Mouse (Mus musculus): ENCODE results near the gene Fam3b. TPM values are rescaled to one million over a fixed set of nuclear protein-coding genes. Genes with fewer than 3 reads are reported as not detected.

The Fam3b gene
- 2.4 TPM in 1 of 2 replicates, not detected in the other for polyA plus RNA-seq (2011; ENCODE audit: insufficient read depth, insufficient read length, low replicate concordance, missing spikeins)

DNA sequence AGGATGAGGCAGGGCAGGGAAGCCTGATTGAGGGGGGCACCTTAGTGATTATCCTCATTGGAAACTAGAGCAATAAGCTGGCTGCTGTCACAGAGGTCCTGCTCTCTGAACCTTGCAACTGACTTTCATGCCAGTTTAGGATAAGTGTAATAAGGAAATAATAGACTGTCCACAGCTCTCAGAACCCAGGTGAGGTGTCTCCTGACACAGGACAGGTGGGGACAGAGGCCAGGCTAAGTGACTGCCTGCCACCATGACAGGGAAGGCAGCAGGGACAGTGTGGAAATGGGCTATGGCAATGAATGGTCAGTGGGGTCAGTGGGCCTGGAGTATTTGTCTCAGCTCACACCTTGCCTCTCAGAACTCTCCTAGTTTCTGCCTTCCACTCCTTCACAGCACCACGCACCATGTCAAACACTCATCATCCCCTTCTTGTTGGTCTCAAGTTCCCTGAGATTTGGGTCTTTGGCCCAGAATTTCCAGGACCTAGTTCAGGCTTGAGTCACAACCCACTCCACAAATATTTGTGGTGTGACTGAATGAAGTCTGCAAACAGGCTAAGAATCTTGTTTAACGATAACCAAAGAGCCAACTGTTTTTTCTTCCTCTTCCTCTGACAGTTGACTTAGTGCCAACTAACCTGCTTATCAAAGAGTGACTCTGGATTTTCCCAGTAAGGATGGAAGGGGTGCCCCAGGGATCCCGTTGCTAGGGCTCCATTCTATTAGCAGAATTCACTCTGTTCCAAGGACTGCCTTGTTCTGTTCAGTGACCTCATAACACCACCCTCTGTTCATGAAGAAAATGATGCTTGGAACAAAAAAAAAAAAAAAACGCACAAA lies at the start of gene Fam3b:
Fam3b (minus strand) TSS at position 718 of the 842 bp plus-strand sequence.
- TF ChIP-seq CTCF (IDR thresholded peaks at IDR 0.05; ENCODE audit: control insufficient read depth, insufficient read depth, low read length) = no peak
- no peak for TF ChIP-seq POLR2A (IDR thresholded peaks at IDR 0.05; ENCODE audit: borderline replicate concordance, control insufficient read depth, low read depth, low read length)
- Histone ChIP-seq H3K4me1 (ENCODE audit: control insufficient read depth, insufficient read depth, low read length) (no peaks in the 10 kb centered on the region), H3K27ac (ENCODE audit: control insufficient read depth, insufficient read depth, low read depth, low read length, poor library complexity) (no peak within 1 kb of the TSS), H3K4me3 (replicated peaks; ENCODE audit: control insufficient read depth, low read depth, low read length) (no peak within 1 kb of the TSS)
- WGBS = 51% methylated on average over 4 of the region's 4 CpGs

DNA sequence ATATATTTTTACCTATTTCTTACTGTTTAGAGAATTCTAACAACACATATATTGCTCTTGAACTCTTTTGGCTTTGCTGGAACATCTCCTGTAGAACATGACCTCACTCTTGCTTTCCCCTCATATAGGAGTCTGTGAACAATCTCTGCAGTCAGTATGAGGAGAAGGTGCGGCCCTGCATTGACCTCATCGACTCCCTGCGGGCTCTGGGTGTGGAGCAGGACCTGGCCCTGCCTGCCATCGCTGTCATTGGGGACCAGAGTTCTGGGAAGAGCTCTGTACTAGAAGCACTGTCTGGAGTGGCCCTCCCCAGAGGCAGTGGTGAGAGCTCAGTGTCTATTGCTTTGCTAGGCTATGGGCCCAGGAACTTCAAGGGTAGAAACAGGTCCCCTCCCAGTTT lies 29.7 kb upstream of the Fam3b start:
- WGBS = 84% methylated on average over 4 of the region's 4 CpGs
- TF ChIP-seq POLR2A (IDR thresholded peaks at IDR 0.05; ENCODE audit: borderline replicate concordance, control insufficient read depth, low read depth, low read length) (no peak), CTCF (IDR thresholded peaks at IDR 0.05; ENCODE audit: control insufficient read depth, insufficient read depth, low read length) (no peak)
- Histone ChIP-seq H3K4me1 (ENCODE audit: control insufficient read depth, insufficient read depth, low read length) (no peaks in the 10 kb centered on the region), H3K4me3 (replicated peaks; ENCODE audit: control insufficient read depth, low read depth, low read length) (no peak overlapping the region), H3K27ac (ENCODE audit: control insufficient read depth, insufficient read depth, low read depth, low read length, poor library complexity) (no peak overlapping the region)

DNA sequence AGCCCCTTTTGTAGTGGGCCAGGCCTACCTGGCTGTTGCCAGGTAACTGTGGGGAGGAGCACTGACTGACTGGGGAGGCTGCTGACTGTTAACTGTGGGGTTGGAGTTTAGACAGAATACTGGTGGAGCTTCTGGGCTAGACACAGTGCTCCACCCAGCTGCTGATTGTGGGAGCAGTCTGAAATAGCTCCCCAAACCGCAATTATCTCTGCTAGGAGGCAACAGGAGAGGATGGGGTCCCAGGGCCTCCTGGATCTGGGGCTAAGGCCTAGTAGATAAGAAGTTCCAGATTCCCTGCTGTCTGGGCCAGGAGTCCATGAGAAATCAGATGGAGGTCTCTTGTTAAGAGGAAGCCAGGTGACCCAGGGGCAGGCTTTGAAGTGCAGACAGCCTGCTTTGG lies 22.2 kb upstream of the Fam3b start:
- Histone ChIP-seq H3K27ac (ENCODE audit: control insufficient read depth, insufficient read depth, low read depth, low read length, poor library complexity) (no peak overlapping the region), H3K4me3 (replicated peaks; ENCODE audit: control insufficient read depth, low read depth, low read length) (no peak overlapping the region), H3K4me1 (ENCODE audit: control insufficient read depth, insufficient read depth, low read length) (peaks cover 2% of the 10 kb centered on the region; the same call in 1 of the 2 replicates)
- TF ChIP-seq POLR2A (IDR thresholded peaks at IDR 0.05; ENCODE audit: borderline replicate concordance, control insufficient read depth, low read depth, low read length) (no peak), CTCF (IDR thresholded peaks at IDR 0.05; ENCODE audit: control insufficient read depth, insufficient read depth, low read length) (no peak)
- 28% methylated on average over 1 of the region's 1 CpGs for WGBS

GRCm38 (mm10) chr16:97535808-97536413 lies 21.3 kb upstream of the Fam3b start:
- 3% methylated on average over 3 of the region's 3 CpGs for WGBS
- TF ChIP-seq POLR2A (IDR thresholded peaks at IDR 0.05; ENCODE audit: borderline replicate concordance, control insufficient read depth, low read depth, low read length) = no peak
- no peak for TF ChIP-seq CTCF (IDR thresholded peaks at IDR 0.05; ENCODE audit: control insufficient read depth, insufficient read depth, low read length)
- H3K27ac ChIP-seq (ENCODE audit: control insufficient read depth, insufficient read depth, low read depth, low read length, poor library complexity) = peak overlapping the region; percentile 61
- peaks cover 2% of the 10 kb centered on the region; the same call in 1 of the 2 replicates for H3K4me1 ChIP-seq (ENCODE audit: control insufficient read depth, insufficient read depth, low read length)
- peak overlapping the region; percentile 62 for H3K4me3 ChIP-seq (replicated peaks; ENCODE audit: control insufficient read depth, low read depth, low read length)

- Histone ChIP-seq H3K27ac (ENCODE audit: control insufficient read depth, insufficient read depth, low read depth, low read length, poor library complexity) (peak overlapping the region; percentile 61), H3K4me1 (ENCODE audit: control insufficient read depth, insufficient read depth, low read length) (peaks cover 2% of the 10 kb centered on the region; the same call in 1 of the 2 replicates), H3K4me3 (replicated peaks; ENCODE audit: control insufficient read depth, low read depth, low read length) (peak overlapping the region; percentile 51)
- TF ChIP-seq CTCF (IDR thresholded peaks at IDR 0.05; ENCODE audit: control insufficient read depth, insufficient read depth, low read length) = no peak
- no peak for TF ChIP-seq POLR2A (IDR thresholded peaks at IDR 0.05; ENCODE audit: borderline replicate concordance, control insufficient read depth, low read depth, low read length)
- 16% methylated on average over 5 of the region's 5 CpGs for WGBS
Observed at GRCm38 (mm10) chr16:97534876-97535461, 20.4 kb upstream of the Fam3b start.

- Histone ChIP-seq H3K27ac (ENCODE audit: control insufficient read depth, insufficient read depth, low read depth, low read length, poor library complexity) (0 out of 2 replicates have a peak overlapping the region, but pooled peaks have one; percentile 2), H3K4me1 (ENCODE audit: control insufficient read depth, insufficient read depth, low read length) (peaks cover 2% of the 10 kb centered on the region; the same call in 1 of the 2 replicates), H3K4me3 (replicated peaks; ENCODE audit: control insufficient read depth, low read depth, low read length) (no peak overlapping the region)
- WGBS = 10% methylated on average over 1 of the region's 1 CpGs
- TF ChIP-seq POLR2A (IDR thresholded peaks at IDR 0.05; ENCODE audit: borderline replicate concordance, control insufficient read depth, low read depth, low read length) (no peak), CTCF (IDR thresholded peaks at IDR 0.05; ENCODE audit: control insufficient read depth, insufficient read depth, low read length) (no peak)
Observed at GRCm38 (mm10) chr16:97534448-97534847, 19.8 kb upstream of the Fam3b start.

DNA sequence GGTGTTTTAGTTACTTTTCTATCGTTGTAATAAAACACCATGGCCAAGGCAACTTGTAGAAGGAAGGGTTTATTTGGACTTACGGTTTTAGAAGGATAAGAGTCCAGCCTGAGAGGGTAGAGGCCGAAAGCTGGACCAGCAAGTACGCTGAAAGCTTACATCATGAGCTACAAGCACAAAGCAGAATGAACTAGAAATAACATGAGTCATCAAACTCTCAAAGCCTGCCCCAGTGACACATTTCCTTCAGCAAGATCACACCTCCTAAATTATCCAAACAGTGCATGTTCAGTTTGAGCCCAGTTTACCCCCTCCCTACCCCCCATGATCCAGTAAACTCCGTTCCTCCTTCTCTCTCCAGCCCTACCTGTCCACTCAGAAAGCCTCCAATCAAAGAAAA lies 19.1 kb upstream of the Fam3b start:
- H3K27ac ChIP-seq (ENCODE audit: control insufficient read depth, insufficient read depth, low read depth, low read length, poor library complexity) = no peak overlapping the region
- TF ChIP-seq POLR2A (IDR thresholded peaks at IDR 0.05; ENCODE audit: borderline replicate concordance, control insufficient read depth, low read depth, low read length) = no peak
- peaks cover 2% of the 10 kb centered on the region; the same call in 1 of the 2 replicates for H3K4me1 ChIP-seq (ENCODE audit: control insufficient read depth, insufficient read depth, low read length)
- WGBS = 82% methylated on average over 5 of the region's 5 CpGs
- H3K4me3 ChIP-seq (replicated peaks; ENCODE audit: control insufficient read depth, low read depth, low read length) = no peak overlapping the region

- Histone ChIP-seq H3K4me3 (replicated peaks; ENCODE audit: control insufficient read depth, low read depth, low read length) (no peak overlapping the region), H3K27ac (ENCODE audit: control insufficient read depth, insufficient read depth, low read depth, low read length, poor library complexity) (no peak overlapping the region), H3K4me1 (ENCODE audit: control insufficient read depth, insufficient read depth, low read length) (peaks cover 2% of the 10 kb centered on the region; the same call in 1 of the 2 replicates)
- WGBS = 54% methylated on average over 1 of the region's 1 CpGs
- no peak for TF ChIP-seq CTCF (IDR thresholded peaks at IDR 0.05; ENCODE audit: control insufficient read depth, insufficient read depth, low read length)
- TF ChIP-seq POLR2A (IDR thresholded peaks at IDR 0.05; ENCODE audit: borderline replicate concordance, control insufficient read depth, low read depth, low read length) = no peak
Observed at GRCm38 (mm10) chr16:97533126-97533525, 18.5 kb upstream of the Fam3b start.
